Mouse (Mus musculus) cerebellum, adult 2 months (tissue): Measurements from ENCODE around the gene Cfap221.

Source experiments
- CTCF ChIP-seq: fragments of 200-500 bp; IDR thresholded peaks from 2 replicates; pipeline ENCODE4 v1.5.1; 2011; ENCODE audit warnings: low read depth, mild to moderate bottlenecking, control low read depth, low read length, moderate library complexity, borderline replicate concordance; ENCODE audit not compliant: insufficient read depth
- POLR2A ChIP-seq: fragments of 200-500 bp; IDR thresholded peaks from 2 replicates; pipeline ENCODE4 v1.6.1; 2011; ENCODE audit warnings: low read length, control low read depth, borderline replicate concordance; ENCODE audit not compliant: insufficient read depth

GRCm38 (mm10) chr1:119965804-119966514, 31.1 kb downstream of the Cfap221 start:
- no peak for TF ChIP-seq CTCF
- no peak for TF ChIP-seq POLR2A
